Mouse (Mus musculus): ENCODE measurements around the gene Susd1. TPM values are rescaled to one million over a fixed set of nuclear protein-coding genes. Genes with fewer than 3 reads are reported as not detected.

The Susd1 gene
- 1.0 and 1.5 TPM in 2 replicates for polyA plus RNA-seq (2012; rRNA removed; ENCODE audit: low replicate concordance)

DNA sequence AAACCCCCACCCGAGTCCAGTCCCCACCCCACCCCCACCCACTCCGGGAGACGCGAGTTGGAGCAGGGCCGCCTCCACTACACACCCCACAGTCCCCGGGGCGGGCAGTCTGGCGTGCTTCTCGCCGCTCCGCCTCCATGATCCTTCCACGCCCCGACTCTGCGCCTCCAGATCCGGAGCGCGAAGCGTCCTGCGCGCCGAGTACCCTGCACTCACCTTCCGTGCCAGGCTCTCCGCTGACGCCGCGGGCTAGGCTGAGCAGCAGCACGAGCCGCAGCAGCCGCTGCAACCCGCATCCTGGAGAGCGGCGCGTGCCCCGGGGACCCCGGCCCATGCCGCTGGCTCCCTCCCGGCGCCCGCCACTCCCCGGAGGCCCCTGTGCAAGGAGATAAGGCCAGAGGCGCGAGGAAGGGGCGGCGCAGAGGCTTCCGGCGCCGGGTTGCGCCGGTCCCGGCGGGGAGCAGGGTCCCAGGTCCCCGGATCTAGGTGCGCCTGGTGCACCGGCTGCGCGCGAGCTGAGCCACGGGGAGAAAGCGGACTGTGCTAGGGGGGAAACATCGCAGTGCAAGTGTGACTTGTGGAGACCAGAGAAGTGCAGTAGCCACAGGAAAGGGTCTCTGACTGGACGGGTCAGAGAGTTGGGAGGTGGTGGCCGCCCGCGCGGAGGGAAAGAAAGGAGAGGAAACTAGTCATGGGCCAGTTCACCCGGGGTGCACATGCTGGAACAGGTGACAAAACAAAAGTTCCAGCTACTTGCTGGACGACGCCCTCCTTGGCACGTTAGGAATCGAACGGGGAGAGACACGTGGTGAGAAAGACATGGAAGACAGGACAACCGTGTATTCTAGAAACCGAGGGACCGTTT is at the start of gene Susd1:
Susd1 (minus strand) TSS at position 644 of the 865 bp plus-strand sequence.

Other genes with a start within 250 kb of the Susd1 start
- 26.4 and 37.0 TPM in 2 replicates for gene Ugcg, start 249.4 kb downstream of the Susd1 start, polyA plus RNA-seq (2012; rRNA removed; ENCODE audit: low replicate concordance)
- 15.7 and 28.4 TPM in 2 replicates for gene Ptbp3, start 110.7 kb upstream of the Susd1 start, polyA plus RNA-seq (2012; rRNA removed; ENCODE audit: low replicate concordance)
- gene Hsdl2, start 142.9 kb upstream of the Susd1 start, polyA plus RNA-seq (2012; rRNA removed; ENCODE audit: low replicate concordance) = 3.5 and 4.2 TPM in 2 replicates
- gene E130308A19Rik, start 187.6 kb upstream of the Susd1 start, polyA plus RNA-seq (2012; rRNA removed; ENCODE audit: low replicate concordance) = 2.1 and 2.3 TPM in 2 replicates